Mouse (Mus musculus): Measurements from ENCODE around the gene Impg1. TPM values are rescaled to one million over a fixed set of nuclear protein-coding genes. Genes with fewer than 3 reads are reported as not detected.
A peak's percentile ranks its signal among the peaks of the same experiment; 100 is the strongest.
"Not testable (repeated sequence)": the region's sequence is repeated elsewhere in the genome, so short reads cannot be mapped to it uniquely, and the experiment has no call there.

Gene Impg1
- polyA plus RNA-seq, 1 experiment from 2014 or later = not detected

DNA sequence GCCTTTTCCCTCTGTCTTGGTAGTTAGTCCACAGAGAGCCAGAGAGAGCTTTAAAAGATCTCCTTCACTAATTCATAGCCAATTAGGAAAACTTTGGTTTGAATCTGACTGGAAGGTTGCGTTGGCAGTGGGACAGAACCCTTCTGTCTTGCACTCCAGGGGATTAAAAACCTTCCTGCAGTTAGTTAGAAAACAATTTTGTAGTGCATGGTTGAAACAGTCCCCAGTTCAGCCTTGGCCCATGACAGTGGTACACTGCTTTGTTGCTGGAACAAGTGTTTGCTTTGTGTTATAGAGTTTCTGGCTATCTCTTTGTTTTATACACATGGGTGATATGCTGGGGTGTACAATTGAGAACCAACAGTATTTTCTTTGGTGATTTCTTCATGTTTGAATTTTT is 124.4 kb downstream of the Impg1 start:
- ATAC-seq (ENCODE audit: insufficient number of reproducible peaks, low FRiP score, low TSS enrichment, low read depth) = no peak
- Histone ChIP-seq H3K36me3 (no peaks in the 10 kb centered on the region), H3K4me2 (no peak overlapping the region), H3K27me3 (no peaks in the 10 kb centered on the region), H3K4me3 (no peak overlapping the region), H3K4me1 (no peaks in the 10 kb centered on the region), H3K9me3 (no peaks in the 10 kb centered on the region), H3K27ac (no peak overlapping the region), H3K9ac (no peak overlapping the region)
- 29% methylated on average over 1 of the region's 1 CpGs for WGBS

DNA sequence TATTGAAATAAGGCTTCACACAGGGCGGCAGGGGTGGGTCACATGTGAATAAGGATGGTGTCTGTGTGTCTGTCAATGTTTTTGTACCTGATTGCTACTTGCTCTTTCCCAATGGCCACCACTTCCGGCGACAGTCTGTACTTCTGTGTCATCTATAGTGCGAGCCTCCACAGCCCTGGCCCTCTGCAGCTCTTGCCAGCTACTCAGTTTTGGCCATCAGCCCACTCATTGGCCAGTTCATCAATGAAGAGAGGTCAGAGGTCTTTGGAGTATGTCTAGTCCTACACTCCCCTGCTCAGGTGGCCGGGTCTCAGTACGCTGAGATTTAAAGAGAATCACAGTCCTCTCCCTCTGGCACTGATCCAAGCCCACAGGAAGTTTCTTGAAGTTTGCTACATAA is 127.3 kb downstream of the Impg1 start:
- Histone ChIP-seq H3K4me3 (no peak overlapping the region), H3K4me1 (0 out of 2 replicates have a peak, but pooled peaks cover 5% of the 10 kb centered on the region), H3K9ac (no peak overlapping the region), H3K36me3 (no peaks in the 10 kb centered on the region), H3K27ac (no peak overlapping the region), H3K9me3 (no peaks in the 10 kb centered on the region), H3K4me2 (no peak overlapping the region), H3K27me3 (no peaks in the 10 kb centered on the region)
- ATAC-seq (ENCODE audit: insufficient number of reproducible peaks, low FRiP score, low TSS enrichment, low read depth) = no peak
- WGBS = 85% methylated on average over 6 of the region's 6 CpGs

DNA sequence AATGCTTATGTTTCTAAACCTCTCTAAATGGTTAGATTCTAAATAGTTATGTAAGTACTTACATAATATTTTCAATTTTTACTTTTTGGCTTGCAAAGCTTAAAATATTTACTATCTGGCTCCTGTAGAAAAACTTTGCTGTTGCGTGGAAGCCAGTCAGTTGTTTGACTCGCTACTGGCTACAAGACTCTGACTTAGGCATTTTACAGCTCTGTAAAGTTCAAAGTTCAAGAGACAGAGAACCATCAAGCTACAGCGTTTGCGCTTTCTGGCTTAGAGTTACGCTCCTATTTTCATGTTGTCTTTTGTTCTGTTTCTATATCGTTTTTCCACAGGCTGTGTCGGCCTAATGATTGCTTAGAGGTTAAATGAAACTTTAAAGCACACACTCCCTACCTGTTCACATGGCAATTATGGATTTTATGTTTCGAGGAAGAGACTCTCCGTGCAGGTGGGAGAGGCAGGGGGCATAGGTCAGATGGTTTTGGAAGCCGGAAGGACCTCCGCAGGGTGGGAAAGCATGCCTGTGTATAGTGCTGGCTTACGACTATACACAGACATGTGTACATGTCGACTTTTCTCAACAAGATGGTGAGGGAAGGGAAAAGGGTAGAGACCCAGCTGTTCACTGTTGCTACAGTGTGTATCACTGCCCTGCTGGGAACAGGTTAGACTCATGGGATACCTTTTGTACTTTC is 129.5 kb downstream of the Impg1 start:
- no peak overlapping the region for H3K4me3 ChIP-seq
- H3K27ac ChIP-seq = no peak overlapping the region
- no peak overlapping the region for H3K9ac ChIP-seq
- 67% methylated on average over 13 of the region's 13 CpGs for WGBS
- H3K36me3 ChIP-seq = no peaks in the 10 kb centered on the region
- no peaks in the 10 kb centered on the region for H3K27me3 ChIP-seq
- no peak overlapping the region for H3K4me2 ChIP-seq
- 0 out of 2 replicates have a peak, but pooled peaks cover 7% of the 10 kb centered on the region for H3K4me1 ChIP-seq
- ATAC-seq (ENCODE audit: insufficient number of reproducible peaks, low FRiP score, low TSS enrichment, low read depth) = no peak
- H3K9me3 ChIP-seq = no peaks in the 10 kb centered on the region

DNA sequence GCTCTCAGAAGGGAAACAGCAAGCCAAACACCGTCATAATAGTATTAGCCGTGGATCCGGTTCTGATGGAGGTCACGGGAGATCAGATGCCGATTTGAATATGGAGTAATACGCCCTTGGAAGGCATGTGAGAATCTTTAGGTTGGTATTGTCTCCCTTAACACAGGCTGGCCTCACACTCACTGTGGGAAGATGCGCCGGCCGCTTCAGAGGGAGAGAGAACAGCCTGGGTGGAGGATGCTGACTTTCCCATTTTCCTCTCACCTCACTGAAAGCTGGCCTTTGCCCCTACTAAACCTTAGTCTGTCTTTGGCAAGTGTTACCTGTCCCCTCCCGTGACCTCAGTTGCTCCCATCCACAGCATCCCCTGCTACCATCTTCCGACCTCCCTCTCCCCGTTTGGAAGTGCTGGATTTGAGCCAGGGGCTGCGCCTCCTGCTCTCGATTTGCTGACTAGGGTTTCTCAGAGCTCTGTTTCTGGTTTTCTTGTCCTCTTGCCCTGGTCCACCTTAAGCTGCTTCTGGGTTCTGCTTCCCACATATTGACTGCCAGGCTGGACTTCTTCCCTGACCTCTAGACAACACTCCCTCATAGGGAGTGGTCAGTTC is 131.2 kb downstream of the Impg1 start:
- H3K27me3 ChIP-seq = no peaks in the 10 kb centered on the region
- 52% methylated on average over 14 of the region's 14 CpGs for WGBS
- H3K4me3 ChIP-seq = no peak overlapping the region
- no peaks in the 10 kb centered on the region for H3K36me3 ChIP-seq
- H3K4me1 ChIP-seq = 0 out of 2 replicates have a peak, but pooled peaks cover 7% of the 10 kb centered on the region
- no peak overlapping the region for H3K9ac ChIP-seq
- H3K9me3 ChIP-seq = no peaks in the 10 kb centered on the region
- no peak overlapping the region for H3K27ac ChIP-seq
- ATAC-seq (ENCODE audit: insufficient number of reproducible peaks, low FRiP score, low TSS enrichment, low read depth) = no peak
- H3K4me2 ChIP-seq = no peak overlapping the region; the same call in 1 of the 2 replicates

DNA sequence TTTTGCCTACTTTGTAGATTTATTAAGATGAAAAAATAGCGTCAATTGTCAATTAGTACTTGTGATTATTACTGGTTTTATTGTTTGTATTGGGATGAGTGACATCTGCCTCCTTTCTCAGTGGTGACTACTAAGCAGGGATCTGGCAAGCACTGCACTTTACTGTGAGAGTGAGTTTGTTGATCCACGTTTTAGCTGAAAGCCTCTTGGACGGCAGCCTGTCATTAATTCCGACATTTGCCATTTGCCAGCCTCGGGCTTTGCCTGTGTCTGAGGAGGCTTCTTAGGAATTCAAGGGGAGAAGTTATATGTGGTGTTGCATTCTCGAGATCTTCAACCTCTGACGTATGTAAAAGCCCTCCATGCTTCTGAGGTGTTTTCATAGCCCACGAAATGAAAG is 131.8 kb downstream of the Impg1 start:
- Histone ChIP-seq H3K9ac (no peak overlapping the region), H3K4me3 (no peak overlapping the region), H3K27me3 (no peaks in the 10 kb centered on the region), H3K4me2 (0 out of 2 replicates have a peak overlapping the region, but pooled peaks have one; percentile 1), H3K9me3 (no peaks in the 10 kb centered on the region), H3K36me3 (no peaks in the 10 kb centered on the region), H3K4me1 (0 out of 2 replicates have a peak, but pooled peaks cover 7% of the 10 kb centered on the region), H3K27ac (no peak overlapping the region)
- 23% methylated on average over 8 of the region's 8 CpGs for WGBS
- no peak for ATAC-seq (ENCODE audit: insufficient number of reproducible peaks, low FRiP score, low TSS enrichment, low read depth)

DNA sequence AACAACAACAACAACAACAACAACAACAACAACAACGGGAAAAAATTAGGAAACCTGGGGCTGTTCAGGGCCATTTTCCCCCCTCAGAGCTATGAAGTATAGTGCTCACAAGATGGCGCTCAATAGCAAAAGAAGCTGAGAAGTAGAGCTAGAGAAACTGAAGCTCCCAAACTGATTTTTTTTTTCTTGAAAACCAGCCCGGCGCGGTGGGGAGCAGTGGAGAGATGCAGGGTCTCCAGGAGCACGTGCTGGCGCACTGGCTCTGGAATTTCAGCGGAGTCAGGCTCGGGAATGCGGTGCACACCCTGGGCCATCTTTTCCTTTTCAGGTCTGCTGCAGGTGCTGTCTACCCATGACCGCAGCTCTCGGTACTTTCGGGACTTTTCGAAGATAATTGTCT is 133.1 kb downstream of the Impg1 start:
- H3K9ac ChIP-seq = no peak overlapping the region
- H3K4me2 ChIP-seq = peak overlapping the region; percentile 56
- H3K27ac ChIP-seq = no peak overlapping the region
- 0 out of 2 replicates have a peak, but pooled peaks cover 7% of the 10 kb centered on the region for H3K4me1 ChIP-seq
- 20% methylated on average over 14 of the region's 14 CpGs for WGBS
- H3K36me3 ChIP-seq = no peaks in the 10 kb centered on the region
- H3K4me3 ChIP-seq = peak overlapping the region; percentile 28
- H3K27me3 ChIP-seq = no peaks in the 10 kb centered on the region
- H3K9me3 ChIP-seq = no peaks in the 10 kb centered on the region
- ATAC-seq (ENCODE audit: insufficient number of reproducible peaks, low FRiP score, low TSS enrichment, low read depth) = no peak

DNA sequence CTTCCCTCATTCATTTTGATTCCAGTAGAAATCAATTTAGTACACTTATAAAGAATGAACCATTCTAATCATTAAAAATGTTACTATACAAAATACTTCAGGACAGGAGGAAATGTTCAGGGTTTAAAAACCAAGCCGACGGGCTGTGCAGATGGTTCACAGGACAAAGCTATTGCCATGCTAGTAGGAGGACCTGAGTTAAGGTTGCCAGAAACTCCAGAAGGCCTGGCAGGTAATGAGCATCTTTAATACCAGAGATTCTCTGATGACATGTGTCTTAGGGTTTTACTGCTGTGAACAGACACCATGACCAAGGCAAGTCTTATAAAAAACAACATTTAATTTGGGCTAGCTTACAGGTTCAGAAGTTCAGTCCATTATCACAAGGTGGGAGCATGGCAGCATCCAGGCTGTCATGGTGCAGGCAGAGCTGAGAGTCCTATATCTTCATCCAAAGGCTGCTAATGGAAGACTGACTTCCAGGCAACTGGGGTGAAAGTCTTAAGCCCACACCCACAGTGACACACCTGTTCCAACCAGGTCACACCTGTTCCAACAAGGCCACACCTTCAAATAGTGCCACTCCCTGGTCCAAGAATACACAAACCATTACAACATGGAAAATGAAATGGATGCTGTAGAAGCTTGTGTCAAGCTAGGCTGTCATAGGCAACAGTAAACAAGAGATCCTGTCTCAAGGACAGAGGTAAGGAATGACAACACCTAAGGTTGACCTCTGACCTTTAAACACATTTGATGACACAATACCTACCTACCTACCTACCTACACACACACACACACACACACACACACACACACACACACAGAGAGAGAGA is 144.0 kb downstream of the Impg1 start:
- not testable (repeated sequence) for ATAC-seq (ENCODE audit: insufficient number of reproducible peaks, low FRiP score, low TSS enrichment, low read depth)

DNA sequence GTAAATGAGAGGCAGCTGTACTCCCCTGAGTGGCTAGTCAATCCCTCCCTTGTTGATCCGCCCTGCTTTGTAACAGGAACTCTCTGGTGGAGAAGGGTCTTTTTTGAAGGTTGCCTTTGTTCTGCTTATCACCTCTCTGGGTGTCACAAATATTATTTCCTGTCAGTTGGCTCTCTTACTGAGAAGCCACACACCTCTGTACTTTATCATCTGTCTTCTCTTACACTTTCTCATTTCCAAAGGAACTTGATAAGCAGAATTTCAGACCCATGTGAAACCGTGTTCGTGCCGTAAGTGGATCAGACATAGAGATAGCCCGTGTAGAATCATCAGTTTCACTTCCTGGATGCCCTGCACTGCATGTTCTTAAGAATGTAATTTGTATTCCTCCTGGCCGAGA is 147.3 kb downstream of the Impg1 start:
- no peaks in the 10 kb centered on the region for H3K9me3 ChIP-seq
- WGBS = 84% methylated on average over 6 of the region's 6 CpGs
- no peaks in the 10 kb centered on the region for H3K4me1 ChIP-seq
- H3K36me3 ChIP-seq = no peaks in the 10 kb centered on the region
- ATAC-seq (ENCODE audit: insufficient number of reproducible peaks, low FRiP score, low TSS enrichment, low read depth) = no peak
- no peak overlapping the region for H3K4me3 ChIP-seq
- H3K4me2 ChIP-seq = no peak overlapping the region
- H3K27ac ChIP-seq = no peak overlapping the region
- H3K27me3 ChIP-seq = no peaks in the 10 kb centered on the region
- H3K9ac ChIP-seq = no peak overlapping the region

More for the DNA sequence above, 144.0 kb downstream of the Impg1 start:
- not testable (repeated sequence) for H3K9me3 ChIP-seq, H3K4me2 ChIP-seq, H3K4me1 ChIP-seq, H3K27ac ChIP-seq, H3K4me3 ChIP-seq, H3K27me3 ChIP-seq, H3K9ac ChIP-seq, H3K36me3 ChIP-seq
- 89% methylated on average over 2 of the region's 2 CpGs for WGBS

DNA sequence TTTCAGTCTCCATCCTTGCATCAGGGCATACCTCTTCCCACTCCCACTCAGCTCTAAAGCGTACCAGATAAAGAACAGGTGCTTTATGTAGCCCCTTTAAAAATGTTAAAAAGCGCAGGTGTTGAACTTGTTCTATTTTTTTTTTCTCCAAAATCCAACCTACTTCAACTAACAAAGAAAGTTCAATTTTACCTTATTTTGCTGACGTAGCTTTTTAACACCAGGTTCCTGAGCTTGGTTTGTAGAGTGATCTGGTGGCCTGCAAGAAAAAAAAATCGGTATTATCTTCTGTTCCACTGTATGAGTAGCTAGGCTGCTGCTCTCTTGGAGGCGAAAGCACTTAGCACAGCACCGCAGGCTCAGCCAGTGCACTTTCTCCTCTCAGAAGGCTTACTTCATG is 149.4 kb downstream of the Impg1 start:
- Histone ChIP-seq H3K27ac (no peak overlapping the region), H3K36me3 (no peaks in the 10 kb centered on the region), H3K4me1 (no peaks in the 10 kb centered on the region), H3K4me3 (no peak overlapping the region), H3K27me3 (no peaks in the 10 kb centered on the region), H3K9ac (no peak overlapping the region), H3K4me2 (no peak overlapping the region), H3K9me3 (no peaks in the 10 kb centered on the region)
- 89% methylated on average over 6 of the region's 6 CpGs for WGBS
- ATAC-seq (ENCODE audit: insufficient number of reproducible peaks, low FRiP score, low TSS enrichment, low read depth) = no peak

DNA sequence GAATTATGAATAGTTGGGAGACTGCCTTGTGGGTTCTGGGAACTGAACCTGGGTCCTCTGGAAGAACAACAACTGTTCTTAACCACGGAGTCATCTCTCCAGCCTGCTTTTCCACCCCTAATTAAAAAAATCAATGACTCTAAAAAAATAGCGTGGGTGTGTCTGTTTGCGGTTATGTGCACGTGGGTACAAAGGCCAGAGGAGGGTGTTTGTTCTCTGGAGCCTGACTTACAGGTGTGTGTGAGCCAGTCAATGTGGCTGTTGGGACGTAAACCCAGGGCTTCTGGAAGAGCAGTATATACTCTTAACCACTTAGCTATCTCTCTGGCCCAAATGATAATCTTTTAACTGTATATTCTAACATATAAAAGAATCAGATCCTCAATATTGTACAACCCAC is 151.7 kb downstream of the Impg1 start:
- no peak overlapping the region for H3K27ac ChIP-seq
- WGBS = 66% methylated on average over 5 of the region's 5 CpGs

DNA sequence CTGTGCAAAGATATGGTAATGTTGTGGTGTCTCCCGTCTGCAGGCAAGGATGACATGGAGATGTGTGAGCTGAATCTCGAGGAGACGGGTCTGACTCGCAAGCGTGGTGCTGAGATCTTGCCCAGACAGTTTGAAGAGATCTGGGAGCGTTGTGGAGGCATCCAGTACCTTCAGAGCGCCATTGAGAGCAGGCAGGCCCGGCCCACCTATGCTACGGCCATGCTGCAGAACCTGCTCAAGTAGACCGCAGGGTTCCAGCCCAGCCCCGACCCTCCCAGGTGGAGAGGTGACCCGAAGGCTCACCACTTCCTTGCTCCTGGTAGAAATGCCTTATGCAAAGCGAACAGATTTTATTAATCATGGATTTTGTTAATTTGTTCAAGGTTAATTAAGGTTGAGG is 157.7 kb downstream of the Impg1 start:
- 0 out of 2 replicates have a peak, but pooled peaks cover 3% of the 10 kb centered on the region for H3K36me3 ChIP-seq
- no peaks in the 10 kb centered on the region for H3K4me1 ChIP-seq
- no peak overlapping the region for H3K4me3 ChIP-seq
- no peak overlapping the region for H3K4me2 ChIP-seq
- no peaks in the 10 kb centered on the region for H3K9me3 ChIP-seq
- no peak for ATAC-seq (ENCODE audit: insufficient number of reproducible peaks, low FRiP score, low TSS enrichment, low read depth)
- H3K9ac ChIP-seq = no peak overlapping the region
- no peak overlapping the region for H3K27ac ChIP-seq
- 84% methylated on average over 13 of the region's 13 CpGs for WGBS
- no peaks in the 10 kb centered on the region for H3K27me3 ChIP-seq

More for the DNA sequence above, 151.7 kb downstream of the Impg1 start:
- Histone ChIP-seq H3K27me3 (no peaks in the 10 kb centered on the region), H3K4me1 (no peaks in the 10 kb centered on the region), H3K4me2 (no peak overlapping the region), H3K36me3 (no peaks in the 10 kb centered on the region), H3K4me3 (no peak overlapping the region), H3K9me3 (no peaks in the 10 kb centered on the region), H3K9ac (no peak overlapping the region)
- ATAC-seq (ENCODE audit: insufficient number of reproducible peaks, low FRiP score, low TSS enrichment, low read depth) = no peak

DNA sequence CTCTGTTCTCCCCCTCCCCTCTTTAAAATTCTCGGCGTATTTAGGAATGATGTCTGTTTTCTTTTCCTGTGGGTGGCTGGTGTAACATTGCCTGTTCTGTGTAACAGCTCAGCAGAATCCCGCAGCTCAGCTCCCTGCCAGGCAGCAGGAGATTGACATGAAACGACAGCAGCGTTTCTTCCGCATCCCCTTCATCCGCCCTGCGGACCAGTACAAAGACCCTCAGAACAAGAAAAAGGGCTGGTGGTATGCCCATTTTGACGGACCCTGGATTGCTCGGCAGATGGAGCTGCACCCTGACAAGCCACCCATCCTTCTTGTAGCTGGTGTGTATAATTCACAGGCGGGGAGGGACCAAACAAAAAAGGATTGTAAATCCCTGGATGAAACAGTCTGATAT is 158.4 kb downstream of the Impg1 start:
- Histone ChIP-seq H3K4me1 (no peaks in the 10 kb centered on the region), H3K4me3 (no peak overlapping the region), H3K36me3 (0 out of 2 replicates have a peak, but pooled peaks cover 3% of the 10 kb centered on the region), H3K4me2 (no peak overlapping the region), H3K27ac (no peak overlapping the region), H3K9me3 (no peaks in the 10 kb centered on the region), H3K9ac (no peak overlapping the region), H3K27me3 (no peaks in the 10 kb centered on the region)
- 61% methylated on average over 11 of the region's 11 CpGs for WGBS
- no peak for ATAC-seq (ENCODE audit: insufficient number of reproducible peaks, low FRiP score, low TSS enrichment, low read depth)
